Comparison of ENCODE assay signal across 10 mouse cellular contexts in genomic region chr10:115013491-115014001, GRCm38 (mm10).
DNase-seq lines count a peak whose midpoint lies in the region; ATAC-seq and TF ChIP-seq lines count a peak whose summit lies in the region.
"Had no signal": no experiment of that assay in that cellular context is flagged by ENCODE, and none has a peak within 500 bp of the region (broad histone marks: within the 10 kb centered on the region; RNA-seq: fewer than 3 reads in every experiment).

No protein-coding gene starts in this region.

- no peak for ATAC-seq in intestine, embryonic 14.5 days (replicated peaks; ENCODE audit: low FRiP score, low TSS enrichment, low read depth)
- no peak for ATAC-seq in intestine, embryonic 16.5 days
- peak; percentile 75 for ATAC-seq in forebrain, postnatal 0 days
- peak; percentile 86 for ATAC-seq in midbrain, embryonic 15.5 days (replicated peaks)
- ATAC-seq in liver, embryonic 11.5 days (replicated peaks; ENCODE audit: low FRiP score), result no peak

- H3K9me3 ChIP-seq in intestine, embryonic 14.5 days (ENCODE audit: control insufficient read depth, low read length), result no peaks in the 10 kb centered on the region
- no peaks in the 10 kb centered on the region for H3K9me3 ChIP-seq in intestine, embryonic 16.5 days (ENCODE audit: control insufficient read depth, low read length)
- no peaks in the 10 kb centered on the region for H3K9me3 ChIP-seq in forebrain, postnatal 0 days (ENCODE audit: low read length)
- H3K9me3 ChIP-seq in midbrain, embryonic 15.5 days, result no peaks in the 10 kb centered on the region
- no peaks in the 10 kb centered on the region for H3K9me3 ChIP-seq in liver, embryonic 11.5 days (ENCODE audit: control insufficient read depth, low read length)

- peak overlapping the region; percentile 28 for H3K4me2 ChIP-seq in intestine, embryonic 14.5 days (ENCODE audit: low read length)
- H3K4me2 ChIP-seq in intestine, embryonic 16.5 days (ENCODE audit: low read depth, low read length), result no peak overlapping the region
- peak overlapping the region; percentile 44 for H3K4me2 ChIP-seq in forebrain, postnatal 0 days (ENCODE audit: low read depth)
- H3K4me2 ChIP-seq in midbrain, embryonic 15.5 days, result peak overlapping the region; percentile 46
- H3K4me2 ChIP-seq in liver, embryonic 11.5 days, result no peak overlapping the region

- no peak overlapping the region for H3K4me3 ChIP-seq in intestine, embryonic 14.5 days (ENCODE audit: low read depth, low read length)
- no peak overlapping the region for H3K4me3 ChIP-seq in intestine, embryonic 16.5 days (ENCODE audit: low read length)
- H3K4me3 ChIP-seq in forebrain, postnatal 0 days (ENCODE audit: low read depth, low read length), result no peak overlapping the region; the same call in 1 of the 2 replicates
- peak overlapping the region; percentile 19 for H3K4me3 ChIP-seq in midbrain, embryonic 15.5 days
- no peak overlapping the region for H3K4me3 ChIP-seq in liver, embryonic 11.5 days (ENCODE audit: low read depth, low read length)
- H3K4me3 ChIP-seq: erythroblast, embryonic 14.5 days had no signal

- no peaks in the 10 kb centered on the region for H3K4me1 ChIP-seq in intestine, embryonic 14.5 days (replicated peaks; ENCODE audit: control insufficient read depth, insufficient read depth, low read length)
- no peaks in the 10 kb centered on the region for H3K4me1 ChIP-seq in intestine, embryonic 16.5 days (ENCODE audit: control insufficient read depth, insufficient read depth, low read length)
- peaks cover 9% of the 10 kb centered on the region; the same call in 1 of the 2 replicates for H3K4me1 ChIP-seq in forebrain, postnatal 0 days (ENCODE audit: insufficient read depth)
- peaks cover 26% of the 10 kb centered on the region for H3K4me1 ChIP-seq in midbrain, embryonic 15.5 days
- H3K4me1 ChIP-seq in liver, embryonic 11.5 days (replicated peaks; ENCODE audit: control insufficient read depth, insufficient read depth, low read length), result no peaks in the 10 kb centered on the region

- 31% methylated on average over 11 of the region's 11 CpGs for whole genome bisulfite sequencing in intestine, embryonic 14.5 days
- 20% methylated on average over 11 of the region's 11 CpGs for WGBS in intestine, embryonic 16.5 days
- WGBS in forebrain, postnatal 0 days, result 8% methylated on average over 11 of the region's 11 CpGs
- WGBS in midbrain, embryonic 15.5 days, result 12% methylated on average over 11 of the region's 11 CpGs
- 36% methylated on average over 11 of the region's 11 CpGs for WGBS in liver, embryonic 11.5 days

- H3K9ac ChIP-seq in intestine, embryonic 14.5 days (ENCODE audit: low read length), result no peak overlapping the region
- H3K9ac ChIP-seq in intestine, embryonic 16.5 days (ENCODE audit: low read depth, low read length), result no peak overlapping the region
- H3K9ac ChIP-seq in forebrain, postnatal 0 days, result peak overlapping the region; percentile 46
- no peak overlapping the region for H3K9ac ChIP-seq in midbrain, embryonic 15.5 days
- H3K9ac ChIP-seq in liver, embryonic 11.5 days (ENCODE audit: low read depth, low read length), result no peak overlapping the region

- no peak for TF ChIP-seq CTCF in forebrain, postnatal 0 days (IDR thresholded peaks at IDR 0.05; ENCODE audit: low read depth)

- no peak for DNase-seq in intestine, embryonic 14.5 days (ENCODE audit: low spot score)
- peak; percentile 84 for DNase-seq in cerebellum, adult 11-12 months
- peak; percentile 66 for DNase-seq in forebrain, postnatal 0 days
- DNase-seq in spleen, postnatal 4 days (ENCODE audit: low spot score in 2 of 2), result no peak
- DNase-seq in liver, embryonic 11.5 days (ENCODE audit: low spot score), result no peak
- no peak for DNase-seq in urinary bladder, postnatal 36 days (ENCODE audit: low spot score in 2 of 2)

- no peaks in the 10 kb centered on the region for H3K36me3 ChIP-seq in intestine, embryonic 14.5 days (ENCODE audit: control insufficient read depth, insufficient read depth, low read length)
- no peaks in the 10 kb centered on the region for H3K36me3 ChIP-seq in intestine, embryonic 16.5 days (ENCODE audit: control insufficient read depth, insufficient read depth, low read length)
- no peaks in the 10 kb centered on the region for H3K36me3 ChIP-seq in forebrain, postnatal 0 days (ENCODE audit: insufficient read depth)
- H3K36me3 ChIP-seq in midbrain, embryonic 15.5 days (replicated peaks), result no peaks in the 10 kb centered on the region
- no peaks in the 10 kb centered on the region for H3K36me3 ChIP-seq in liver, embryonic 11.5 days (ENCODE audit: control insufficient read depth, insufficient read depth, low read length)

- H3K27me3 ChIP-seq in intestine, embryonic 14.5 days (replicated peaks; ENCODE audit: control insufficient read depth, insufficient read depth, low read length), result no peaks in the 10 kb centered on the region
- no peaks in the 10 kb centered on the region for H3K27me3 ChIP-seq in intestine, embryonic 16.5 days (replicated peaks; ENCODE audit: control insufficient read depth, insufficient read depth, low read length)
- H3K27me3 ChIP-seq in forebrain, postnatal 0 days (ENCODE audit: insufficient read depth, low read length), result no peaks in the 10 kb centered on the region
- no peaks in the 10 kb centered on the region for H3K27me3 ChIP-seq in midbrain, embryonic 15.5 days (replicated peaks)
- H3K27me3 ChIP-seq in liver, embryonic 11.5 days (replicated peaks; ENCODE audit: control insufficient read depth, insufficient read depth, low read length), result no peaks in the 10 kb centered on the region

- H3K27ac ChIP-seq in intestine, embryonic 14.5 days (ENCODE audit: low read depth), result no peak overlapping the region
- no peak overlapping the region for H3K27ac ChIP-seq in intestine, embryonic 16.5 days (ENCODE audit: low read length)
- H3K27ac ChIP-seq in forebrain, postnatal 0 days (ENCODE audit: low read depth, low read length), result peak overlapping the region; percentile 41
- peak overlapping the region; percentile 64 for H3K27ac ChIP-seq in midbrain, embryonic 15.5 days
- H3K27ac ChIP-seq in liver, embryonic 11.5 days (ENCODE audit: low read depth, low read length), result no peak overlapping the region
- H3K27ac ChIP-seq: macrophage had no signal

Comparison
In these comparisons a context has a peak if more than half of its experiments do, and no peak if none do; other contexts are left out.
1. H3K4me2 ChIP-seq: peak in intestine, embryonic 14.5 days (single experiment), forebrain, postnatal 0 days (single experiment) and midbrain, embryonic 15.5 days (single experiment); none in intestine, embryonic 16.5 days (single experiment) and liver, embryonic 11.5 days (single experiment).
2. ATAC-seq: peak in forebrain, postnatal 0 days (single experiment) and midbrain, embryonic 15.5 days (single experiment); none in intestine, embryonic 14.5 days (single experiment), intestine, embryonic 16.5 days (single experiment) and liver, embryonic 11.5 days (single experiment).
3. DNase-seq: peak in cerebellum, adult 11-12 months (single experiment) and forebrain, postnatal 0 days (single experiment); none in intestine, embryonic 14.5 days (single experiment), spleen, postnatal 4 days (0 of 2), liver, embryonic 11.5 days (single experiment) and urinary bladder, postnatal 36 days (0 of 2).
4. H3K27ac ChIP-seq: peak in forebrain, postnatal 0 days (single experiment) and midbrain, embryonic 15.5 days (single experiment); none in intestine, embryonic 14.5 days (single experiment), intestine, embryonic 16.5 days (single experiment) and liver, embryonic 11.5 days (single experiment).